Mouse (Mus musculus) liver, adult 2 months (tissue): ENCODE data around the gene Ccnq.

Experiments used
- CTCF ChIP-seq: fragments of 200-500 bp; IDR thresholded peaks from 2 replicates; pipeline ENCODE4 v1.5.1; 2011; ENCODE audit warnings: low read depth, low read length, control low read depth
- POLR2A ChIP-seq: fragments of 200-500 bp; IDR thresholded peaks from 2 replicates; pipeline ENCODE4 v1.6.1; 2011; ENCODE audit warnings: low read length, control low read depth; ENCODE audit not compliant: insufficient read depth; ENCODE audit errors: extremely low read depth

GRCm38 (mm10) chr11:78702319-78702718, 49.2 kb downstream of the Ccnq start:
- TF ChIP-seq CTCF (no peak), POLR2A (no peak)
